Mouse (Mus musculus) brain, embryonic 14.5 days (tissue): ENCODE measurements around the gene Keap1.

Experiments used
- CTCF ChIP-seq: fragments of 200-500 bp; IDR thresholded peaks from 2 replicates; pipeline ENCODE4 v1.5.1; 2012; ENCODE audit warnings: inconsistent platforms, mild to moderate bottlenecking, moderate library complexity, borderline replicate concordance; ENCODE audit not compliant: insufficient read depth, insufficient read length; ENCODE audit errors: extremely low read depth
- POLR2A ChIP-seq: fragments of 200-500 bp; IDR thresholded peaks from 2 replicates; pipeline ENCODE4 v1.6.1; 2012; ENCODE audit warnings: mild to moderate bottlenecking, inconsistent platforms, borderline replicate concordance; ENCODE audit not compliant: poor library complexity, insufficient read depth, insufficient read length, severe bottlenecking; ENCODE audit errors: extremely low read depth

GRCm38 (mm10) chr9:21275727-21276126 lies 36.6 kb upstream of the Keap1 start:
- TF ChIP-seq CTCF (no peak), POLR2A (no peak)
